Mouse (Mus musculus): ENCODE results near the gene Ccdc17.

Ccdc17 gene

DNA sequence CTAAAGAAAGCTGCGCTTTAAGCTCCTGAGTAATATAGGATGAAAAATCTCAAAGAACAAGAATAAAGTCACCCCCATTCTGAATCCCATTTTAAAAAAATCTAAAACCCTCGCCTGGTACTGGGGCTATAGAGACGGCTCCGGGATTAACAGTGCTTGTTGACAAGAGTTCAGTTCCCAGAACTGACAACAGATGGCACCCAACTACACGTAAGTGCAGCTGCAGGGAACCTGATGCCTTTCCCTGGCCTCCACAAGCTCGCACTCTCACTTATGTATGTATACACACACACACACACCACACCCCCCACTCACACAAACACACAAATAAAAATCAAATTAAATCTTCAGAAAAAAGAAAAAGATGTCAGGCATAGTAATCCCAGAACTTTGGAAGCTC, 47.9 kb downstream of the Ccdc17 start:
- in situ Hi-C loops (cut with MboI; ENCODE audit: low sequenced_read_pairs), result no loop called here

DNA sequence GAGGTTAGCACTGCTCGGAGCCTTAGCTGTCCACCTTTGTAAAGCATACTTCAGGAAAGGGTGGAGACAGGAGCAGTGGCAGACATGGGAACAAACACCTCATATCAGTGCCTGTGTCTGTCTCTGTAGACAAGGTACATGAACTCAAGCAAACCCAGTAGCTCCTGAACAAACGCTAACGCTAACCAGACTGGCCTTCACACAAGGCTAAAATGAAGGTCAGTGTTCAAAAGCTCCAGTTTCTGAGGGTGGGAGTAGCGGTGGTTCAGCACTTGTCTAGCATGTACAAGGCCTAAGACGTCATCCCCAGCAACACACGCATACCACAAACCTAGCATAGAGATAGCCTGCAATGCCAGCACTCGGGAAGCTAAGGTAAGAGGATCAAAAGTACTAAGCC, 49.2 kb downstream of the Ccdc17 start:
- in situ Hi-C loops (cut with MboI; ENCODE audit: low sequenced_read_pairs), result no loop called here

DNA sequence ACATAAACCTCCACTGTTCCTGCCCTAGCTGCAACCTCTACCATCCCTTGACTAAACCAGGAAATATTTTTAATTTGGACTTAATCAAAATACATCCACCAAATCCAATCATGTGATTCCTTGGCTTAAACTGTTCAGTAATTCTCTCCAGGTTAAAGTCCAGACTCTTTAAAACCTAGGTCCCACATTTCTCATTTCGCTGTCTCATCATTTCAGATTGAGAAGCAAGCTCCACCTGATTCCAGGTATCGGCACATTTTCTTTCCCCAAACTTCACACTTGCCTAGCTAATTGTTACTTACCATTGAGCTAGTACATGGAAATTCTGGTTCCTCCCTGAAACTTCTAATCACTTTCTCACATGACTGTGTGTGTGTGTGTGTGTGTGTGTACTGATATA, 53.0 kb downstream of the Ccdc17 start:
- in situ Hi-C loops (cut with MboI; ENCODE audit: low sequenced_read_pairs), result no loop called here
